14 mouse cellular contexts compared by ENCODE assay signal in genomic region chr2:29639953-29640743, GRCm38 (mm10). TPM values are rescaled to one million over a fixed set of nuclear protein-coding genes. Genes with fewer than 3 reads are reported as not detected.
A peak's percentile ranks its signal among the peaks of the same experiment; 100 is the strongest.
DNase-seq lines count a peak whose midpoint lies in the region; ATAC-seq and TF ChIP-seq lines count a peak whose summit lies in the region.
"Had no signal": no experiment of that assay in that cellular context is flagged by ENCODE, and none has a peak within 500 bp of the region (broad histone marks: within the 10 kb centered on the region; RNA-seq: fewer than 3 reads in every experiment).

No protein-coding gene starts in this region.

- H3K9ac ChIP-seq in intestine, embryonic 16.5 days (ENCODE audit: low read depth, low read length): no peak overlapping the region
- H3K9ac ChIP-seq in intestine, embryonic 15.5 days: no peak overlapping the region
- no peak overlapping the region for H3K9ac ChIP-seq in lung, embryonic 16.5 days (ENCODE audit: low read length)
- H3K9ac ChIP-seq in stomach, embryonic 16.5 days (ENCODE audit: low read length): no peak overlapping the region
- H3K9ac ChIP-seq in forebrain, postnatal 0 days: no peak overlapping the region
- H3K9ac ChIP-seq: forebrain, embryonic 12.5 days; hindbrain, embryonic 12.5 days; neural tube, embryonic 12.5 days; stomach, embryonic 15.5 days had no signal

- no peak overlapping the region for H3K4me3 ChIP-seq in intestine, embryonic 16.5 days (ENCODE audit: low read length)
- H3K4me3 ChIP-seq in intestine, embryonic 15.5 days (replicated peaks): no peak overlapping the region
- no peak overlapping the region for H3K4me3 ChIP-seq in lung, embryonic 16.5 days (ENCODE audit: low read length)
- no peak overlapping the region for H3K4me3 ChIP-seq in brown adipose tissue, adult 24 weeks (ENCODE audit: insufficient read depth, low read depth, low read length)
- H3K4me3 ChIP-seq in stomach, embryonic 16.5 days (replicated peaks; ENCODE audit: low read length): no peak overlapping the region
- H3K4me3 ChIP-seq in forebrain, postnatal 0 days (ENCODE audit: low read depth, low read length): no peak overlapping the region
- H3K4me3 ChIP-seq: forebrain, embryonic 12.5 days; hindbrain, embryonic 12.5 days; neural tube, embryonic 12.5 days; stomach, embryonic 15.5 days had no signal

- TF ChIP-seq CTCF in forebrain, postnatal 0 days (IDR thresholded peaks at IDR 0.05; ENCODE audit: low read depth): no peak

- H3K4me1 ChIP-seq in intestine, embryonic 16.5 days (ENCODE audit: control insufficient read depth, insufficient read depth, low read length): no peaks in the 10 kb centered on the region
- no peaks in the 10 kb centered on the region for H3K4me1 ChIP-seq in intestine, embryonic 15.5 days (replicated peaks)
- peaks cover 16% of the 10 kb centered on the region for H3K4me1 ChIP-seq in lung, embryonic 16.5 days (replicated peaks; ENCODE audit: control insufficient read depth, insufficient read depth, low read length)
- H3K4me1 ChIP-seq in brown adipose tissue, adult 24 weeks (ENCODE audit: control insufficient read depth, insufficient read depth, insufficient read length, low read length): peaks cover 48% of the 10 kb centered on the region
- H3K4me1 ChIP-seq in stomach, embryonic 16.5 days (ENCODE audit: control insufficient read depth, insufficient read depth, low read length): no peaks in the 10 kb centered on the region
- no peaks in the 10 kb centered on the region for H3K4me1 ChIP-seq in forebrain, postnatal 0 days (ENCODE audit: insufficient read depth)
- H3K4me1 ChIP-seq: stomach, embryonic 15.5 days had no signal

- no peaks in the 10 kb centered on the region for H3K9me3 ChIP-seq in intestine, embryonic 16.5 days (ENCODE audit: control insufficient read depth, low read length)
- no peaks in the 10 kb centered on the region for H3K9me3 ChIP-seq in intestine, embryonic 15.5 days
- H3K9me3 ChIP-seq in lung, embryonic 16.5 days (ENCODE audit: control insufficient read depth, low read length): no peaks in the 10 kb centered on the region
- no peaks in the 10 kb centered on the region for H3K9me3 ChIP-seq in stomach, embryonic 16.5 days (replicated peaks; ENCODE audit: control insufficient read depth, low read length)
- H3K9me3 ChIP-seq in forebrain, postnatal 0 days (ENCODE audit: low read length): no peaks in the 10 kb centered on the region
- H3K9me3 ChIP-seq: forebrain, embryonic 12.5 days; hindbrain, embryonic 12.5 days; neural tube, embryonic 12.5 days; stomach, embryonic 15.5 days had no signal

- ATAC-seq in intestine, embryonic 16.5 days: no peak
- no peak for ATAC-seq in intestine, embryonic 15.5 days
- ATAC-seq in lung, embryonic 16.5 days (ENCODE audit: low read depth): no peak
- ATAC-seq in stomach, embryonic 16.5 days (ENCODE audit: insufficient read depth, low FRiP score): no peak
- no peak for ATAC-seq in forebrain, postnatal 0 days

- no peak for DNase-seq in lung, postnatal 4 days
- no peak for DNase-seq in forebrain, postnatal 0 days
- DNase-seq: cerebellum, adult 9-10 months; gastrocnemius, postnatal 14 days; midbrain, embryonic 14.5 days had no signal

- peak overlapping the region; percentile 3; the same call in 1 of the 2 replicates for H3K27ac ChIP-seq in intestine, embryonic 16.5 days (ENCODE audit: low read length)
- H3K27ac ChIP-seq in intestine, embryonic 15.5 days: no peak overlapping the region
- peak overlapping the region; percentile 76 for H3K27ac ChIP-seq in lung, embryonic 16.5 days (ENCODE audit: low read length)
- peak overlapping the region; percentile 97 for H3K27ac ChIP-seq in brown adipose tissue, adult 24 weeks (replicated peaks; ENCODE audit: low read depth, low read length)
- peak overlapping the region; percentile 9; the same call in 1 of the 2 replicates for H3K27ac ChIP-seq in stomach, embryonic 16.5 days (ENCODE audit: low read length)
- H3K27ac ChIP-seq in forebrain, postnatal 0 days (ENCODE audit: low read depth, low read length): no peak overlapping the region
- H3K27ac ChIP-seq: forebrain, embryonic 12.5 days; hindbrain, embryonic 12.5 days; neural tube, embryonic 12.5 days; stomach, embryonic 15.5 days had no signal

- H3K4me2 ChIP-seq in intestine, embryonic 16.5 days (ENCODE audit: low read depth, low read length): no peak overlapping the region
- no peak overlapping the region for H3K4me2 ChIP-seq in intestine, embryonic 15.5 days (replicated peaks)
- H3K4me2 ChIP-seq in lung, embryonic 16.5 days (ENCODE audit: low read depth, low read length): no peak overlapping the region
- no peak overlapping the region for H3K4me2 ChIP-seq in stomach, embryonic 16.5 days (ENCODE audit: low read depth, low read length)
- no peak overlapping the region for H3K4me2 ChIP-seq in forebrain, postnatal 0 days (ENCODE audit: low read depth)
- H3K4me2 ChIP-seq: forebrain, embryonic 12.5 days; hindbrain, embryonic 12.5 days; neural tube, embryonic 12.5 days; stomach, embryonic 15.5 days had no signal

- H3K27me3 ChIP-seq in intestine, embryonic 16.5 days (replicated peaks; ENCODE audit: control insufficient read depth, insufficient read depth, low read length): no peaks in the 10 kb centered on the region
- no peaks in the 10 kb centered on the region for H3K27me3 ChIP-seq in intestine, embryonic 15.5 days (replicated peaks)
- H3K27me3 ChIP-seq in lung, embryonic 16.5 days (ENCODE audit: control insufficient read depth, insufficient read depth, low read depth, low read length): no peaks in the 10 kb centered on the region
- no peaks in the 10 kb centered on the region for H3K27me3 ChIP-seq in stomach, embryonic 16.5 days (ENCODE audit: control insufficient read depth, insufficient read depth, low read length)
- H3K27me3 ChIP-seq in forebrain, postnatal 0 days (ENCODE audit: insufficient read depth, low read length): no peaks in the 10 kb centered on the region
- H3K27me3 ChIP-seq: forebrain, embryonic 12.5 days; hindbrain, embryonic 12.5 days; neural tube, embryonic 12.5 days; stomach, embryonic 15.5 days had no signal

- WGBS in intestine, embryonic 16.5 days: 62% methylated on average over 5 of the region's 5 CpGs
- 63% methylated on average over 5 of the region's 5 CpGs for WGBS in intestine, embryonic 15.5 days
- WGBS in lung, embryonic 16.5 days: 59% methylated on average over 5 of the region's 5 CpGs
- 69% methylated on average over 5 of the region's 5 CpGs for WGBS in stomach, embryonic 16.5 days
- WGBS in forebrain, postnatal 0 days: 93% methylated on average over 5 of the region's 5 CpGs

- no peaks in the 10 kb centered on the region for H3K36me3 ChIP-seq in intestine, embryonic 16.5 days (ENCODE audit: control insufficient read depth, insufficient read depth, low read length)
- 0 out of 2 replicates have a peak, but pooled peaks cover 5% of the 10 kb centered on the region for H3K36me3 ChIP-seq in intestine, embryonic 15.5 days
- no peaks in the 10 kb centered on the region for H3K36me3 ChIP-seq in lung, embryonic 16.5 days (ENCODE audit: control insufficient read depth, insufficient read depth, low read length)
- no peaks in the 10 kb centered on the region for H3K36me3 ChIP-seq in stomach, embryonic 16.5 days (ENCODE audit: control insufficient read depth, insufficient read depth, low read length)
- no peaks in the 10 kb centered on the region for H3K36me3 ChIP-seq in forebrain, postnatal 0 days (ENCODE audit: insufficient read depth)
- H3K36me3 ChIP-seq: neural tube, embryonic 12.5 days; stomach, embryonic 15.5 days had no signal

RNA-seq across cellular contexts. Expression of gene Rapgef1, which starts 20.6 kb away (rescaled TPM):
- polyA plus RNA-seq in intestine, embryonic 16.5 days (2015; fragmentation: Nextera tagmentation; extraction: Ambion mirVana): 7.9 and 8.1 TPM in 2 replicates
- 11.8 and 12.3 TPM in 2 replicates for polyA plus RNA-seq in intestine, embryonic 15.5 days (2015; fragmentation: Nextera tagmentation; extraction: Ambion mirVana)
- 10.7 and 12.2 TPM in 2 replicates for polyA plus RNA-seq in lung, embryonic 16.5 days (2015; fragmentation: Nextera tagmentation; extraction: Ambion mirVana)
- polyA plus RNA-seq in brown adipose tissue, adult 24 weeks (2012; ENCODE audit: insufficient read depth, insufficient read length, missing spikeins): 19.1 and 24.3 TPM in 2 replicates
- 10.7 and 11.2 TPM in 2 replicates for polyA plus RNA-seq in stomach, embryonic 16.5 days (2015; fragmentation: Nextera tagmentation; extraction: Ambion mirVana)
- 81.9 and 99.1 TPM in 2 replicates for total RNA-seq in forebrain, postnatal 0 days (2014; rRNA removed)
- polyA plus RNA-seq in forebrain, postnatal 0 days (2015; fragmentation: Nextera tagmentation; extraction: Ambion mirVana): 17.9 and 19.4 TPM in 2 replicates

Comparison
In these comparisons a context has a peak if more than half of its experiments do, and no peak if none do; other contexts are left out.
1. H3K27ac ChIP-seq: peak in intestine, embryonic 16.5 days (single experiment), lung, embryonic 16.5 days (single experiment), brown adipose tissue, adult 24 weeks (single experiment) and stomach, embryonic 16.5 days (single experiment); none in intestine, embryonic 15.5 days (single experiment) and forebrain, postnatal 0 days (single experiment).